Mouse (Mus musculus) NIH3T3 (cell line): Measurements from ENCODE around the gene Mei1.

Experiments used
- DNase-seq: peaks from one replicate; pipeline ENCODE4 v3.0.0-alpha.2; 2012; ENCODE audit warnings: low read depth

The Mei1 gene

DNA sequence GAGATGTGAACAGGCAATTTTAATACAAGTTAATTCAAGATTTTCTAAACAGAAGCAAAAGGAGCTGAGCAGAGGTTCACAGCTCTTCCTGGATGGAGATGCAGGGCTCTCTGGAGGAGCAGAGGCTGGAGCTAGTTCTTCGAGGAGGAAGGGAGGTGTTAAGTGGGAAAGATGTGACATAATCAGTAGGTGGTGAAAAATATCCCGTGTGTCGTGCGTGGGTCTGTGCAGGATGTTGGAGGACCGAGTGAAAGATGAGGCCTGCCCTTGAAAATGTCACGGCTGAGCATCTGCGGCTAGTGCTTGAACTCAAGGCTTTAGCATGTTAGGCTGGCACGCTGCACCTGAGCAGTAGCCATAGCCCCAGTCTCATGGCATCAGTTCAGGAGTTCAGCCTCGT lies 15.8 kb downstream of the Mei1 start:
- no peak for DNase-seq

GRCm38 (mm10) chr15:82086131-82086530 lies 16.3 kb downstream of the Mei1 start:
- DNase-seq: peak; percentile 27

GRCm38 (mm10) chr15:82087266-82087665 lies 17.5 kb downstream of the Mei1 start:
- DNase-seq: no peak

DNA sequence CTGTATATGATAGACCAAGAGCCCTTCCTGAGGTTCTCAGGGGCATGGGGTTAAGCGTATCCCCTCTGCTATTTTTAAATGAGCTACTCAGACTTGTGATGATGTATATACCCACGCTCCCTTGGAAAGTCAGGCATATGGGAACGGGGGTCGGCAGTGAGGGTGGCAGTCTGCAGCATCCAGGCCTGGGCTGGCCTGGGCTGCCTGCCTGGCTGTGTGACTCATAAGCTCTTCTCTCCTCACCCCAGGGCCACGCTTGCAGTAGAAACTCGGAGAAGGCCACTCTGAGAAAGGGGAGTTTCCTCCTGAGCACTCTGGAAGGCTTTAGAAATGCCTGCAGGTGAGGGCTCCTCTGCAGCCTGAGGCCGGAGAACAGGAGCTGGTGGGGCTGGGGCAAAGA lies 21.3 kb downstream of the Mei1 start:
- DNase-seq: peak; percentile 61

DNA sequence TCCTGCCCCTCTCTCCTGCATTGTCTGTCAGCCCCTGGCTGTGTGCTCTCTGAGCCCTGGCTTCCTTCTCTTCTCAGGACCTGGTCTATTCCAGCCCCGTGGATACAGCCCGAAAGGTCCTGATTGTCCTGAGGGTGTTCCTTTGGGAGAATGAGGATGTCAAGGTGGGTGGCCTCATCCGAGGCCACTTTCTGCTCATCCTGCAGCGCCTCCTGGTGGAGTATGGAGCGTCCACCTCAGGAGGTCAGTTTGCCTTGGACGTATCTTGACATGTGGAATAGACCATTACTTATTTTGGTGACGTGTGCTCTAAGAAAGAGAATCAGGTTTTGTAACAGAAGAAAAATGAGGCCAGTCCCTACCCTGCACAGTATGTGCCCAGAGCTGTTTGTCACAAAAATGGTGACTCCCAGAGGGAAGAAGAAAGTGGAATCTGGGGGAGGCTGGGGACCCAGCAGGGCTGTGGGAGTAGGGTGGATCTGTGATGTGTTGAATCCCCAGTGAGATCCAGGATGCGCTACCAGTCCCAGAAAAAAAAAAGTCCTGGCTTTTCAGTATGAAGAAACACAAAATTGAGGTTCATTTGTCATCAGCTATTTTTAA lies 37.3 kb downstream of the Mei1 start:
- peak; percentile 80 for DNase-seq

- no peak for DNase-seq
Measured at GRCm38 (mm10) chr15:82120544-82120943, 50.7 kb downstream of the Mei1 start.

DNA sequence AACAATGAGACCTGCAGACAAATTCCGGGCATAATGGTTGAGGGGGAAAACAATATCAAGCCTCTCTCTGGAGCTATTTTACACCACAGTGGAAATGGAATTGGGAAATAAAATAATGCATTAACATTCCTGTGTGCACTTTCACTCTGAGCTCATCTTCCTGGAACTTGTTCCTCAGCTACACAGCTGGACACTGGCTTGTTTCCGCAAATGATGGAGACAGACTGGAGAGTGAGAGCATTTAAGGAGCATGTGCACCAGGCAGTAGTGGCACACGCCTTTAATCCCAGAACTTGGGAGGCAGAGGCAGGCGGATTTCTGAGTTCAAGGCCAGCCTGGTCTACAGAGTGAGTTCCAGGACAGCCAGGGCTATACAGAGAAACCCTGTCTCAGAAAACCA lies 56.9 kb downstream of the Mei1 start:
- peak; percentile 17 for DNase-seq

DNA sequence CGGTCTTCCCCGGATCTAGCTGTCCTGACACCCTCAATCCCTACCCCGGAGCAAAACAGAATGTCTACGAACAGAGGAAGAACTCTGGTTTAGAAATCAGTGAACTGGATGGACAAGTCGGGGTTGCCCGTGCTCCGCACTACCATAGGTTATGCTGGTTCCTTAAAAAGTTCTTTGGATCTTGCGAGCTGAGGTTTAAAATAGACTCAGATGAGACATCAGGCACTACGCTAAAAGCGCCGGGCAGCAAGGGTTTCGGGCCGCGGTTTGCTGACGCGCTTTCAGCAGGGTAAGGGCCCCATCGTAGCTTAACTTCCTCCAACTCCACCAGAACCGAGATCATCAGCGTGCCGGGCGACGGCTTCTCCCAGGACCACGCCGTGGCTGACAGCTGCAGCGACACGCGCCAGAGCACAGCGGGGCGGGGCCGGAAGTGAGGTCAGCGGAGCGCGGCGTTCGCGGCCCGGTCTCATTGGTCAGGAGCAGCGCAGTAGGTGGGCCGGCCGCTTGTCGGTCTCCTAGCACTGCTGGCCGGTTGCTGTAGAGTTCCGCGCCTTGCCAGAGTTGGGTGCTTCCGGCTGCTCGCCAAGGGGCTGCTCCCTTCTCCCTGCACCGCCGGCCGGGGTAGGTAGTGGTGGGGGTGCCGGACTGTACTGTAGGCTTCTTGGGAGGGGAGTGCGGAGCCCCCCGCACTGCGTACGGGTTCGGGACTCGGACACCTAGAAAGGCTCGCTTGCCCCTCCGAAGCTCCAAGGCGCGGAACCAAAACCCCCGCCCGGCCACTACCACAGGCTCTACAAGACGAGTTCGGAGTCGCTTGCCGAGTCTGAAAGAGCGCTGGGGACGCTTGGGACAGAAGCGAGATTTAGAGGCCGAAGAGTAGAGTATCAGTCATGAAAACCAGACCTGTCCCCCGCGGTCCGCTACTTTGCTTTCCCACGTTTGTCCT lies 57.9 kb downstream of the Mei1 start, which contains the start of gene Ccdc134:
Ccdc134 (plus strand) TSS at position 497 of the 949 bp plus-strand sequence.
- peak; percentile 94 for DNase-seq

- no peak for DNase-seq
Measured at GRCm38 (mm10) chr15:82128398-82128797, 58.6 kb downstream of the Mei1 start.

DNA sequence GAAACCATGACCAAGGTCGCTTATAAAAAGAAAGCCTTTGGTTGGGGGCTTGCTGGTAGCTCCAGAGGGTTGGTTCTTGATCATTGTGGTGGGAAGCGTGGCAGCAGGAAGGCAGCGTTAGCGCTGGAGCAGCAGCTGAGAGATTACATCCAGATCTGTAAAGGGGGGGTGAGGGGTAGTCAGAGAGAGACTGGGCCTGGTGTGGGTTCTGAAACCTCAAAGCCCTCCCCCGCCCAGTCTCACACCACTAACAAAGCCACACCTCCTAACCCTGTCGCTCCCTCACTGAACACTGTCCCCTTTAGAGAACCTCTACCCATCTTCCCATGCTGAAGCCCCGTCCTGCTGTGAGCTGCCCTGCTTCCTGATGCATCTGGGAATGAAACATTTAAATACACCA lies 60.8 kb downstream of the Mei1 start:
- no peak for DNase-seq

DNA sequence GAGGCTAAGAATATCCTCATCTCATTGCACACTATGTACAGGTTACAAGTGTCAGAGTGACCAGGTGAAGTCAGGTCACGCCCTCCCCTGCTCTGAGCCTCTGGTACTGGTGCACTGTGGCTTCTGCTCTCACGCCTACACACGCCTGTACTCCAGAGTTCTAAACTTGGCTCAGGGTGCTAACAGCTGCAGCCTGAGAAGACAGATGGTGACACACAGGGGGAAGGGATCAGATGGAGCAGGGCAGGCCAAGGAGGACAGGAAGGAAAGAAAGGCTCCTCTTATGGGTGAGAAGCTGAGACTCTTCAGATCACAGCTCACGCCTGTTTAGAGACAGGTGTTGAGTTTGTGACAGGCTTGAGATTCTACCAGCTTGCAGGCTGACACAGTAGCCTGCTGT lies 65.6 kb downstream of the Mei1 start:
- DNase-seq: no peak

- DNase-seq: peak; percentile 86
Measured at GRCm38 (mm10) chr15:82138565-82138964, 68.8 kb downstream of the Mei1 start.

DNA sequence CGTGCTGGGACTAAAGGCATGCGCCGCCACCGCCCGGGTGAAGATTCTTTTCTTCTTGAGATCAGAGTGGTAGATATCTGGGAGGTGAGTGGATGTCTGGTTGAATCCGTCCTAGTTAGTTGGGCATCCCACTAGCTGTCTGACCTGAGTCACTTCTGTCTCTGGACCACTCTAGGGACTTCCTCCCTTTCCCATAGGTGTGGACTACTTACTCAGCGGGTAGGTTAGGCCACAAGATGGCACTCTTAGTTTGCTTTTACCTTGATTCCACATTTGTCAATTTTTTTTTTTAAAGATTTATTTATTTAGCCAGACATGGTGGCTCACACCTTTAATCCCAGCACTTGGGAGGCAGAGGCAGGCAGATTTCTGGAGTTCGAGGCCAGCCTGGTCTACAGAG lies 69.4 kb downstream of the Mei1 start:
- peak; percentile 65 for DNase-seq

DNA sequence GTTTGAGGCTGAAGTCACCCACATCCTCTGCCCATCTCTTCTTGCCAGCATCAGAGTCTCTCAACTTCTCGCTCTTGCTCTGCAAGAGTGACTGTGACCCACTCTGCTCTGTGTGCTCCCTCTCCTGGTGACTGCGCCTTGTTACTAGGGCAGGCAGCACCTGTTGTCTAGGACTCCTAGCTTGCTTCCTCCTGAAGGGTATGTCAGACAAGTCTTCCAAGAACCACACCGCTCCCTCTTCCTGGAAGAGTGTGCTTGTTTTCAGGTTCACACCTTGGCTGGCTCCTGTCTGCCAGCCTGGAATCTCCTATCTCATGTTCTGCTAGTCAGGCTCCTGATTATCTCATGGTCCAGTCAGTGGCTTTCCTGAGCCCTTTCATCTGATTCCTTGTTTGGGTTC lies 70.6 kb downstream of the Mei1 start:
- DNase-seq: no peak

DNA sequence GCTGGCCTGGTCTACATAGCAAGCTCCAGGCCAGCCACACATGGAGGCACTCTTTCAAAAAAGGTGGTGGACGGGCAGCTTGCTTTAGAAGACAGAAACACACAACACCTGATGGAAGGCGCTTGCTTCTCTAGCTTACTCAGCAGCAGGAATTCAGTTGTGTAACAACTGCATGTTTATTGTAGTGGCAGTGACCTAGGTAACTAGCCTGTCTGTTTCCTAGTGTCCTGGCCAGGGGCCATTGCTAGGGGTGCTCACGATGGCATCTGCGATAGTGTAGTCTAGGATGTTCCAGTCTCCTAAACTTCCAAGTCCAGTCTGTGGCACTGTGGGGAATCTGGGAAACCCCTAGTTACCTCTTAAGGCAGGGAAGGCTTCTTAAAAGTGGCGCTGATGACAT lies 74.4 kb downstream of the Mei1 start:
- DNase-seq: peak; percentile 48

DNA sequence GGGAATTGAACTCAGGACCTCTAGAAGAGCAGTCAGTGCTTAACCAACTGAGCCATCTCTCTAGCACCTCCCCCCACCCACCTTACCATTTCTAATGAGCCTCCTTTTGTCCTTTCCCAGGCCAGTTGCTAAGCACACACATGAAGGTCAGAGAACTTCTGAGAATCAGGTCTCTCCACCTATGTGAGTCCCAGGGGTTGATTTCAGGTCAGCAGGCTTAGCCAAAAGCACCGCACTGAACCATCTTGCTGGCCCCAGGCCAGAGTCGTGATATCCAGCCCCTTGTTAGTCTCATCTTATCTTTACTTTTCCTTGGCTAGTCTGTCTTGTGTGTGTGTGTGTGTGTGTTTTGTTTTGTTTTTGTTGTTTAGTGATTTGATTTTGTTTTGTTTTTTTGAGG lies 75.6 kb downstream of the Mei1 start:
- DNase-seq: peak; percentile 20

DNA sequence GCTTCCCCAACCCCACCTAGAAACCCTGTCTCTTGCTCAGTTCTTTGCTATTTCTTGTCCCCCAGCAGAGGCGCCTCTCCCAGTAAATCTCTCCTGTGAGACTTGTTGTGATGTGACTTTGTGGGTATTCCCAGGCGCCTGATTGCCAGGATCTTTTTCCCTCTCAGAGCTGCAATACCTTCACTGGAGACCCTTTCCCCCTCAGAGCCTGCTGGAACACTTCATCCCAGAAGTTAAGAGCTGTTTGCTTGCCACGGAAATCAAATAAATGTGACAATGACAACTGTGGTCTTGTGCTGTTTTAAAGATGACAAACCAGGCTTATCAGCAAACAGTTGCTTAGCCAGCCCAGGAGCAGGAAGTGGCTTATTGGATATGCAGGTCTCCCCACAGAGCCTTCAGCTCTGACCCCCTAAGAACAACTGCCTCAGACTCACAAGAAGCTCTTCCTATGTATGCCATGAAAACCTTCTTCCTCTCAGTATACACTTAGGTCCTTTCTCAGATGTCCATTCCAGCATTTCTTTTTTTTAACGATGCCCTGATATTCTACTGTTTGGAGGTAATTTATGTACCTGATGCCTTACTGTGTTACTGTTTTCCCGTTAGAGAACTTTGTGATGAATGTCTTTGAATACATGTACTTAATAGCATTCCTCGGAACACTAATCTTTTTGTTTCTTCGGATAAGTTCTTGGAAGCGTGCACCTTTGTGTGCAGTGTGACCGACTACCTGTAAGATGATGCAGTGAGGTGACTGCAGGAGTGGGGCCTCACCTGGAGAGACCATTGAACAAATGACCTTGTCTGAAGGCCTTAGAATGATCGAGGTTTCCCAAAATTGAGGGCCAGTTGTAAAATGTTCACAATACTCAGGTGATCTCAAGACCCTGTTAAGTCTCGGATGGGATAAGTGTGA lies 76.3 kb downstream of the Mei1 start:
- peak; percentile 29 for DNase-seq

DNA sequence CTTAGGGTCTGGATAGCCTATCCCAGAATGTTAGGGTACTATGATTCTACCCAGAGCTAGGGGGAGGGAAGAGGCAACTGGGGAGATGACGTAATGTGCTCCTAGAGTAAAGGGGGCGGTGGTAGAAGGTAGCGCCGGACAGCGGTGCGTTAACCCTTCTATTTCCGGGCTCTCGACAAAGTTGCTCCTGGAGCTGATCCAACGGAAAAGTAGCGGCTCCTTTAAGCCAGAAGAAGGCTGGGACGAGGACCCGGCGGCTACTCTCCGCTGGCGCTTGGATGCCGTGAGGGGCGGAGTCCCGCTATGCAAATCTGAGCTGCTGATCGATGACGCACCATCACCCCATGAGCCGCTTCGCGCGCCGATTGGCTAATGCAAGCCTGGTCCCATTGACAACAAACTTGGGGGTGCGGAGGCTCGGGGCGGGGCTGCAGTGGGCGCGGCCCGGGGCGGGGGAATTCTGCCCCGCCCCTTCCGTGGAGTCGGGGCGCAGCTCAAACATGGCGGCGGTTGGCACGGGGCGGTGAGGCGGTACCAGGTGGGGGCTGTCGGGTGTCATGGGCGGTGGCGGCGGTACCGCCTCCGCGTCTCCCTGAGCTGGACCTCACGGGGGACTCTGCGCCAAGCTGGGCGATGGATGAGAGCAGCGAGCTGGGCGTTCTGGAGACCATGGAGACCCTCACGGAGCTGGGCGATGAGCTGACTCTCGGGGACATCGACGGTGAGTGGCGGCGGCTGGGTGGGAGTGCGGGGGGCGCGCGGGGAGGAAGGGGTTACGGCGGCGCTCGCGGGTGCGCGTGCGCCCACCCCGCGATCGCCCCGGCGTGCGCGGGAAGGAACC lies 77.2 kb downstream of the Mei1 start, which contains the start of gene Srebf2:
Srebf2 (plus strand) TSS at position 412 of the 841 bp plus-strand sequence.
- peak; percentile 100 for DNase-seq

- peak; percentile 75 for DNase-seq
Measured at GRCm38 (mm10) chr15:82147611-82148111, 77.9 kb downstream of the Mei1 start.

GRCm38 (mm10) chr15:82148510-82148911 lies 78.7 kb downstream of the Mei1 start:
- peak; percentile 27 for DNase-seq

- DNase-seq: no peak
Measured at GRCm38 (mm10) chr15:82150042-82150441, 80.2 kb downstream of the Mei1 start.
